Mouse (Mus musculus) forebrain, embryonic 15.5 days (tissue): ENCODE data around the gene Zfp664. TPM values are rescaled to one million over a fixed set of nuclear protein-coding genes. Genes with fewer than 3 reads are reported as not detected.

ENCODE experiments used
- ATAC-seq: fragments of 200-750 bp; cut with Nextera tagmentation; replicated peaks from 2 replicates; pipeline ENCODE4 v1.8.0; 2017; ENCODE audit warnings: mild to moderate bottlenecking, moderate TSS enrichment, moderate library complexity
- H3K27ac ChIP-seq: fragments of 300-500 bp; sonication (generic); replicated peaks from 2 replicates; pipeline ENCODE4 v1.5.1; 2015; ENCODE audit warnings: mild to moderate bottlenecking, inconsistent platforms
- H3K27me3 ChIP-seq: fragments of 300-500 bp; sonication (generic); 2 replicates; pipeline ENCODE4 v1.6.1; 2015; ENCODE audit warnings: inconsistent platforms
- H3K36me3 ChIP-seq: fragments of 300-500 bp; sonication (generic); 2 replicates; pipeline ENCODE4 v1.6.1; 2015; ENCODE audit warnings: mild to moderate bottlenecking, inconsistent platforms
- H3K4me1 ChIP-seq: fragments of 300-500 bp; sonication (generic); 2 replicates; pipeline ENCODE4 v1.6.1; 2015; ENCODE audit warnings: inconsistent platforms
- H3K4me2 ChIP-seq: fragments of 300-500 bp; sonication (generic); replicated peaks from 2 replicates; pipeline ENCODE4 v1.6.1; 2015; ENCODE audit warnings: mild to moderate bottlenecking, inconsistent platforms
- H3K4me3 ChIP-seq: fragments of 300-500 bp; sonication (generic); 2 replicates; pipeline ENCODE4 v1.5.1; 2015; ENCODE audit warnings: mild to moderate bottlenecking, inconsistent platforms
- H3K9ac ChIP-seq: fragments of 300-500 bp; sonication (generic); replicated peaks from 2 replicates; pipeline ENCODE4 v1.6.1; 2015; ENCODE audit warnings: mild to moderate bottlenecking, inconsistent platforms
- H3K9me3 ChIP-seq: fragments of 300-500 bp; sonication (generic); 2 replicates; pipeline ENCODE4 v1.6.1; 2016; ENCODE audit warnings: inconsistent platforms
- WGBS: fragments of 180-500 bp; shearing (Covaris S2); methylation state at CpG from one replicate; pipeline ENCODE4 v1.1.7; 2015; ENCODE audit warnings: mixed read lengths; 5-methylcytosine and 5-hydroxymethylcytosine counted together
- polyA plus RNA-seq: library from polyadenylated mRNA; unstranded; fragments of >200 nt; fragmentation: Nextera tagmentation; extraction: Ambion mirVana; gene quantifications from 2 replicates; pipeline ENCODE4 v1.2.1, GENCODE M21; 2015

Gene Zfp664
- polyA plus RNA-seq, 1 experiment from 2014 or later = 122 TPM

DNA sequence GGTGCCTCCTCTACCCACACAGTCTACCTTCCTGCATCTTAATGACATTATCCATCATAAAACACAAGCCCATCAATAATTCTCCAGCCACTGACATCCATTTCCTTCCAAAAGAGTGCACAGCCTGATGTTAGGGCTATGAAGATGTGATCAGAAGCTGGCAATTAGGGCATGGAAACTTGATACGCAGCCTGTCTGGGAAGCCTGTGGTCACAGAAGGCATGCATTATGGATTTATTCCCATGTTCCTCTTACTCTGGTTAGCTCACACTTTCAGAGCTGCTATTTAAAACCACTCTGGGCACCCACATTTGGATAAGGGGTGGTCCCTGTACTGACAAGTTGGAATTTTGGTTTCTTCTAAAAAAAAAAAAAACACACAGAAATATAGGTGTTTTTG, 15.5 kb upstream of the Zfp664 start:
- H3K27me3 ChIP-seq = no peaks in the 10 kb centered on the region
- H3K27ac ChIP-seq = no peak overlapping the region
- 0 out of 2 replicates have a peak, but pooled peaks cover 3% of the 10 kb centered on the region for H3K4me1 ChIP-seq
- no peak for ATAC-seq
- WGBS = 87% methylated on average over 1 of the region's 1 CpGs
- no peaks in the 10 kb centered on the region for H3K36me3 ChIP-seq
- H3K4me2 ChIP-seq = no peak overlapping the region
- H3K9me3 ChIP-seq = no peaks in the 10 kb centered on the region
- H3K4me3 ChIP-seq = no peak overlapping the region
- no peak overlapping the region for H3K9ac ChIP-seq

- Histone ChIP-seq H3K4me1 (no peaks in the 10 kb centered on the region), H3K9ac (no peak overlapping the region), H3K4me3 (no peak overlapping the region), H3K27me3 (no peaks in the 10 kb centered on the region), H3K9me3 (no peaks in the 10 kb centered on the region), H3K36me3 (no peaks in the 10 kb centered on the region), H3K4me2 (no peak overlapping the region), H3K27ac (no peak overlapping the region)
- no peak for ATAC-seq
- 76% methylated on average over 3 of the region's 3 CpGs for WGBS
Observed at GRCm38 (mm10) chr5:124848994-124849393, 13.5 kb upstream of the Zfp664 start.

GRCm38 (mm10) chr5:124851572-124851971, 10.9 kb upstream of the Zfp664 start:
- 43% methylated on average over 4 of the region's 4 CpGs for WGBS
- H3K4me1 ChIP-seq = no peaks in the 10 kb centered on the region
- no peak overlapping the region for H3K9ac ChIP-seq

DNA sequence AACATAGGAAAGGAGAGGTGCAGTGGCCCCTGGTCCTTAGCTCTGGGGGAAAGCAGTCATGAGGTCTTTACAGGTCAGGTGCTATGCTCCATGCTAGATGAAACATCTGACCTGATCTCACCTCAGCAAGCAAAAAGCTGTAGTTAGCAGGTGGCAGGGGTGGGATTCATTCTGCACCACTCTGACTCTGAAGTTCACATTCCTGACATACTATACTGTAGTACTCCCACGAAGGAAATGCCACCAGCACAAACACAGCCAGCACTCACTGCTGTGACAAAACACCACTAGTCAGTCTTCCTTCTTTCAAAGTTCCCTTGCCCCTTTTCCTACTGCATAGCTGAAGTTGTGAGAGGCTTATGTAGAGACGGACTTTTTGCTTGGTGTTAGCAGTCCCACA, 10.2 kb upstream of the Zfp664 start:
- ATAC-seq = no peak
- Histone ChIP-seq H3K4me1 (no peaks in the 10 kb centered on the region), H3K4me3 (no peak overlapping the region), H3K36me3 (no peaks in the 10 kb centered on the region), H3K27me3 (no peaks in the 10 kb centered on the region), H3K4me2 (no peak overlapping the region), H3K27ac (no peak overlapping the region), H3K9ac (no peak overlapping the region), H3K9me3 (no peaks in the 10 kb centered on the region)
- WGBS = 43% methylated on average over 2 of the region's 2 CpGs

More at GRCm38 (mm10) chr5:124851572-124851971, 10.9 kb upstream of the Zfp664 start:
- no peak overlapping the region for H3K4me3 ChIP-seq
- H3K36me3 ChIP-seq = no peaks in the 10 kb centered on the region
- no peaks in the 10 kb centered on the region for H3K9me3 ChIP-seq
- H3K27me3 ChIP-seq = no peaks in the 10 kb centered on the region
- no peak overlapping the region for H3K4me2 ChIP-seq
- no peak overlapping the region for H3K27ac ChIP-seq
- ATAC-seq = no peak

- Histone ChIP-seq H3K27me3 (no peaks in the 10 kb centered on the region), H3K4me3 (no peak overlapping the region), H3K27ac (no peak overlapping the region), H3K4me1 (no peaks in the 10 kb centered on the region), H3K9me3 (no peaks in the 10 kb centered on the region), H3K9ac (no peak overlapping the region), H3K36me3 (no peaks in the 10 kb centered on the region), H3K4me2 (no peak overlapping the region)
- 83% methylated on average over 2 of the region's 2 CpGs for WGBS
- ATAC-seq = no peak
Observed at GRCm38 (mm10) chr5:124853079-124853478, 9.4 kb upstream of the Zfp664 start.

DNA sequence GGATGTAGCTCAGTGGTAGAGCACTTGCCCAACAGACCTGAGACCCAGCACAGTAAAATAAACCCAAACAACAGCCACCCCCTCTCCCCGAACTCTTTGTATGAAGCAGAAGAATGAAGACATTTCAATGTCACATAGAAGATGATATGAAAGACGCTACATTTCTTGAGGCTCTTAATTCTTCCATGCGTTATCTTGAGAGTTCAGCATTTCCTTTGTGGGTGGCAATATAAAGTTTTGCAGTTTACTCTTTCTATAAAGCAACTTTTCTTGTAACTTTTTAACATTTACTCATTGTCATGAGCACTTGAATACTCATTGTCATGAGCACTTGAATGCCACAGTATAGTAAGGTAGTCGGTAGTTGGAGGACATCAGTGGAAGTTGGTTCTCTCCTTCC, 8.3 kb upstream of the Zfp664 start:
- Histone ChIP-seq H3K9me3 (no peaks in the 10 kb centered on the region), H3K36me3 (no peaks in the 10 kb centered on the region), H3K9ac (no peak overlapping the region), H3K4me2 (no peak overlapping the region), H3K27me3 (no peaks in the 10 kb centered on the region), H3K27ac (no peak overlapping the region), H3K4me1 (no peaks in the 10 kb centered on the region), H3K4me3 (no peak overlapping the region)
- 93% methylated on average over 4 of the region's 4 CpGs for WGBS
- no peak for ATAC-seq

DNA sequence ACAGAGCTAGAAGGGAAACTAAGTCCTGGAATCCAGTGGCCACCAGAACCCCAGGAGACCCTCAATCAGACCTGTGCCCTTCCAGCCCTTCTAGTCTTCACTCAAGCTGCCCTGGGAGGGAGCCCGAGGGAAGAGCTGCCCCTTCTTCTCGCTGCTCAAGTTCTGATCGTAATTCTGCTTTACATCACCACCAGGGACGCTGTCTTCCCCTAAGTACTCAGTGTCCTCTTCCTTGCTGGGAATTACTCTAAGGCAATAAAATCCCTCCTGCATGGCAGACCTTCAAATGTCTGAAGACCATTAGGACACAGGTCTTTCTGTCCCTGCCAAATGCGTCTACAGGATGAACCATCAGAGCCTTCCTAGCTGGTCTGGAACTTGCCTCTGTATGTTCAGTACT, 2.5 kb upstream of the Zfp664 start:
- 13% methylated on average over 5 of the region's 5 CpGs for WGBS
- Histone ChIP-seq H3K4me3 (no peak overlapping the region), H3K4me2 (peak overlapping the region; percentile 94)

GRCm38 (mm10) chr5:124861463-124861862, 1.0 kb upstream of the Zfp664 start:
- Histone ChIP-seq H3K4me3 (peak overlapping the region; percentile 98), H3K4me1 (peaks cover 38% of the 10 kb centered on the region), H3K4me2 (peak overlapping the region; percentile 94), H3K27me3 (no peaks in the 10 kb centered on the region), H3K9ac (peak overlapping the region; percentile 84), H3K9me3 (no peaks in the 10 kb centered on the region), H3K36me3 (peaks cover 7% of the 10 kb centered on the region; the same call in 1 of the 2 replicates), H3K27ac (peak overlapping the region; percentile 96)
- ATAC-seq = peak; percentile 3; the same call in 1 of the 2 replicates
- WGBS = under 1% methylated on average over 18 of the region's 33 CpGs

More for the DNA sequence above, 2.5 kb upstream of the Zfp664 start:
- no peak for ATAC-seq
- H3K9ac ChIP-seq = no peak overlapping the region
- H3K27me3 ChIP-seq = no peaks in the 10 kb centered on the region
- no peaks in the 10 kb centered on the region for H3K9me3 ChIP-seq
- H3K27ac ChIP-seq = no peak overlapping the region
- H3K36me3 ChIP-seq = no peaks in the 10 kb centered on the region
- peaks cover 31% of the 10 kb centered on the region for H3K4me1 ChIP-seq

GRCm38 (mm10) chr5:124862871-124863741, 615 bp downstream of the Zfp664 start:
- Histone ChIP-seq H3K9ac (peak overlapping the region; percentile 92), H3K27ac (peak overlapping the region; percentile 95), H3K4me2 (peak overlapping the region; percentile 81), H3K27me3 (no peaks in the 10 kb centered on the region), H3K4me3 (peak overlapping the region; percentile 98), H3K9me3 (no peaks in the 10 kb centered on the region), H3K36me3 (peaks cover 10% of the 10 kb centered on the region; the same call in 1 of the 2 replicates), H3K4me1 (peaks cover 48% of the 10 kb centered on the region)
- peak; percentile 26 for ATAC-seq
- under 1% methylated on average over 87 of the region's 88 CpGs for WGBS

DNA sequence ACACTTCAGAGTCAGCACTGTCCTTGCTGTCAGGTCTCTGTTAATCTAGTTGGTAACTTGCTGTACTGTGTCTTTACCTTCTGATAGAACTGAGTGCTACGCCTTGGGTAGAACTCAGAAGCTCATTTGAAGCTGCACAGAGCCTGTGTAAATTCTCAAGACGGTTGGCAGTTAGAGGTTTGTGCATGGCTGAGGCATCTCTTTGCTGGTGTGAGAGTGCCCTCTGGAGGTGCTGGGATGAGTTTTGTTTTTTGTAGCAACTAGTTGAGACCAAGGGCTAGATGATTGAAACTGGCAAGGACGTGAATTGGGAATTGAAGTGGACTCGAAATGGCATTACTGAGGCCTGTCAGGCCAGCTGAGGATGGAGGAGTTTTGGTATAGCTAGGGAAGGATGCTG, 6.5 kb downstream of the Zfp664 start:
- H3K4me2 ChIP-seq = no peak overlapping the region
- no peak overlapping the region for H3K9ac ChIP-seq
- H3K27me3 ChIP-seq = no peaks in the 10 kb centered on the region
- no peak for ATAC-seq
- 39% methylated on average over 4 of the region's 4 CpGs for WGBS
- H3K4me1 ChIP-seq = peaks cover 57% of the 10 kb centered on the region
- H3K9me3 ChIP-seq = no peaks in the 10 kb centered on the region
- H3K36me3 ChIP-seq = peaks cover 10% of the 10 kb centered on the region; the same call in 1 of the 2 replicates
- H3K4me3 ChIP-seq = no peak overlapping the region
- H3K27ac ChIP-seq = no peak overlapping the region

- no peaks in the 10 kb centered on the region for H3K27me3 ChIP-seq
- WGBS = 51% methylated on average over 2 of the region's 2 CpGs
- H3K9ac ChIP-seq = no peak overlapping the region
- peaks cover 35% of the 10 kb centered on the region for H3K4me1 ChIP-seq
- peaks cover 10% of the 10 kb centered on the region; the same call in 1 of the 2 replicates for H3K36me3 ChIP-seq
- no peak overlapping the region for H3K4me3 ChIP-seq
- ATAC-seq = no peak
- H3K4me2 ChIP-seq = no peak overlapping the region
- no peaks in the 10 kb centered on the region for H3K9me3 ChIP-seq
- no peak overlapping the region for H3K27ac ChIP-seq
Observed at GRCm38 (mm10) chr5:124872033-124872432, 9.5 kb downstream of the Zfp664 start.

DNA sequence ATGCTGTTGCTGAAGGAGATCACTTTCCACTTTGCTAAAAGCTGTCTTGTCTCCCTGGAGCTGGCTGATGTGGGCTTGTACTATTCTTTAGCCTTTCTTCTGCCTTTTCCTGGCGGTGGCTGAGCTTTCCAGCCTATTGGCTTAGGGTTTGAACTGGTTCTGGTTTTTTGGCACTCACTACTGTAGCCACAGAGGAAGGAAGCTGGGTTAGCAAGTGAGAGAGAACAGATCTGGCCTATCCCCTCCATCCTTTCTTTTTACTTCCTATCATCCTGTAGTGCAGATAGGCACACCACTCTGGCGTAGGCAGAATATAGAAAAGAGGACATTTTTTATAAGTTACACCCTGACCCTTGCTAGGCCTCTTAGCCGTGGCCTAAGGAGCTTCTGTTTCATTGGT, 10.6 kb downstream of the Zfp664 start:
- 87% methylated on average over 3 of the region's 3 CpGs for WGBS
- H3K27me3 ChIP-seq = no peaks in the 10 kb centered on the region
- peaks cover 30% of the 10 kb centered on the region for H3K4me1 ChIP-seq
- no peak overlapping the region for H3K4me2 ChIP-seq
- H3K27ac ChIP-seq = no peak overlapping the region
- no peak for ATAC-seq
- no peak overlapping the region for H3K4me3 ChIP-seq
- no peaks in the 10 kb centered on the region for H3K9me3 ChIP-seq
- H3K36me3 ChIP-seq = peaks cover 7% of the 10 kb centered on the region; the same call in 1 of the 2 replicates
- no peak overlapping the region for H3K9ac ChIP-seq
